Mouse (Mus musculus) layer of hippocampus, adult 8-10 months (tissue): ENCODE results near the gene Zkscan1. TPM values are rescaled to one million over a fixed set of nuclear protein-coding genes. Genes with fewer than 3 reads are reported as not detected.
"Not testable (repeated sequence)": the region's sequence is repeated elsewhere in the genome, so short reads cannot be mapped to it uniquely, and the experiment has no call there.

Experiments used
- DNase-seq, 2 experiments: peaks; one replicate each; pipeline ENCODE4 v3.0.0; 2022; ENCODE audit warnings: low spot score in 2 of 2
- total RNA-seq, 4 experiments: library from RNA; stranded (reverse); gene quantifications; 2 replicates each; pipeline ENCODE4 v1.2.4; 2022

The Zkscan1 gene
- 10 to 100 TPM; 40.0 to 46.4 (median 43.2) TPM for total RNA-seq

- DNase-seq: peak; percentile 69 to 75
These were observed at the start of gene Zkscan1 for GRCm38 (mm10) chr5:138084996-138085395. Gene Zkscan1 (plus strand): TSS chr5:138085084.

GRCm38 (mm10) chr5:138052894-138053293, 32.0 kb upstream of the Zkscan1 start, which contains the start of gene Smok3c:
Gene Smok3c (plus strand): TSS chr5:138053194.
- DNase-seq: not testable (repeated sequence)

DNA sequence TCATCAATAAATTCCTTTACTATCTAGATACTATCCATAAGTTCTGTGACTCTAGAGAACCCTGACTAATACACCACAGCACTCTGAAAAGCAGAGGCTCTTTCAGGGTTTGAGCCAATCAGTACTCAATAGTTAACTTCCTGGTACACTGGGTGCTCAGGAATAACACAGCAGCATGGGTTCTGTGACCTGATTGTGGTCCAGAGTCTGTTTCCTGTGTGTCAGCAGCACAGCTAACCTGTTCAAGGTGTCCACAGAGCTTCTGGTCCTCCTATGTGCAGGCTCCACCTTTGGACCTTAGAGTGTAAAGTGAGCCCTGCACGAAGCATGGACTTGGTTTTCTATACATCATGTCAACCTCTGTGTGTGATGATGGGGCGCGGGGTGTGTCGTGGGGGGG, 11.1 kb upstream of the Zkscan1 start:
- DNase-seq: no peak

DNA sequence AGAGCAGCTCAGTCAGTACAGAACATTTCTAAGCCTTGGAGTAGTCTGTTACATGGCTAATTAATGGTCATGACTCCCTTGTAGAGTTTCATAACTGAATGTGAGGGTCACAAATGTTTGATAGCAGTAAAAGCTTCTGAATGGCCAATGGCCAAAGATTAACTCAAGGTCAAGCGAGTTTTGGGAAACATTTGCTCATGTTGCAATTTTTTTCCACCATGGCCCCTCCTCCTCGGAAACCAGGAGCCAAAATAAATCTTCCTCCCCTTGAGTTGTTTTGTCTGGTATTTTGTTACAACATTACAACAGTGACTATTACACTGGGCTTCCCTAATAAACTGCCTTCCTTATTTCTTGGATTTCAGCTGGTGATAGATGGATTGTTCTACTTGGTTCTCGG, 9.2 kb upstream of the Zkscan1 start:
- DNase-seq: no peak

DNA sequence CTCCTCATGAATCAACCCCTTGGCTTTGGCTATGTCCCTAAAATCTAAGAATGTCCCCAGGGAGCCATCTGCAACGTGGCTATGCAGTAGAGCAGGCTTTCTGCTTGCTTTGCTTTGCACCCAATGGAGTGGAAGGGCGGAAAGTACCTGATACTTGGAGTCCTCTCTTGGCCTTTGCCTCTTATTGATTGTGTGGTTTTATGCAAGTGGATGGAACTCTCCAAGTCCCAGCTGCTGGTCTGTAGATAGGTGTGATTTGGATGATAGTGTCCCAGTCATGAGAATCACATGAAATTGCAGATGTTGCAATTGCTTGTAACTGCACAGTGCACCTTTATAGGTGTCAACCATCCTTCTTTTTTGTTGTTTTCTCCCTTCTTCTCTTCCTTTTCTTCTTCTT, 8.7 kb upstream of the Zkscan1 start:
- DNase-seq: no peak

- no peak for DNase-seq
These were observed 4.4 kb upstream of the Zkscan1 start for GRCm38 (mm10) chr5:138080456-138080855.

DNA sequence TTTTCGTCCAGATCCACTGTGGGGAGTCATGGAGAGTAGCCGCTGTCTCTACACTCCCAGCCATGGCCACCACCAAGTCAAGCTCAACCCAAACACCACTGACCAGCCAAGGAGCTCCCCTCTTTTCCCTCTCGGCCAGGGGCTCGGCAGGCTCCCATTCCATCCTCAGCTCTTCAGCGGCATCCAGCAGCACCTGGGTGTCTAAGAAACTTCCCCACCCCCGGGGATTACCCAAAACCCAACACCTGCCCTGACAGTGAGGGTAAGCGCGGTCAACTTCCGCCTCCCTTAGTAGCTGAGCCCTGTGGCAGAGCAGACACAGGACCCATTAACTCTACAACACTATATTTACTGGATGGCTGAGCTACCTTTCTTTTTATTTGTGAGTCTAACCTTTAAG, 3.4 kb upstream of the Zkscan1 start:
- DNase-seq: no peak

DNA sequence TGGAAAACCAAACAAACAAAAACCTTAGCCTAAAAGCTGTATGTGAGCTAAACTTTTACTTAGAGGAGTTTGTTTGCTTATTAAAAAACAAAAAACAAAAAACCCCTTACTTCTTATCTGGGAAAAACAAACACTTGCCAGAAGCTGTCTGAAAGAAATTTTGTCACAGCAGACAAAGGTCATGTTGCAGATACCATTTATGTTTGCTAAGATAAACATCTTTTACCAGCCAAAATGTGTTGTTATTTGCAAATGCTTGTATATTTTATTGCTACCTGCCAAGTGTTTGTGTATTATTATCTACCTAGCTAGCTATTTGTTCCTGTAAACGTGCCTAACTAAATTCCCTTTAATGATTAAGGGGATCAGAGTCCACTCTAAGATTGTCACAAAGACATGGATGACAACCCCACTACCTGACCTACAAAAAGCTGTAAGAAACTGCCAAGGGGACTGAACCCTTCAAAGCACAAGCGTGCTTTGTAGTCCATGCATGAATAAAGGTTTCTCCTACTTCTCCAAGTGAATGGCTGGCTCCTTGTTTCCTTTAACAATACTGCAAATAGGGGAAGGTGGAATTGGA, 1.5 kb upstream of the Zkscan1 start:
- DNase-seq: no peak

GRCm38 (mm10) chr5:138083936-138084335, 948 bp upstream of the Zkscan1 start:
- DNase-seq: no peak

DNA sequence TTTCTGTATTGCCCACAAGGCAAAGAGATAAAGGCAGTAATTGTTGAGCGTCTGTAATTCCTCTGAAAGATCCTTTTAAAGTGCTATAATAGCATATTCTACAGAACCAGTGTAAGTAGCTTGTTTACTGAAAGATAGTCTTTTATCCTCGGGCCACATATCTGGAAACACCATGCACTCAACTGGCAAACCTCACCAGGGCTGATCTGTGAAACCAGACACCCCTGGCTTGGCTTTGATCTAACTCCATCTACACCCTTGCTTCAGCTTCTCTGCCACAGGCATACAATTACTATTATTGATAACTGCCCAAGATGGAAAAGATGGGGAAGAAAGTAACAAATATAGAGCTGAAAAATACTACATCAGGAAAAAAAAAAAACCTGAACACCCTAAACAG, 377 bp upstream of the Zkscan1 start:
- no peak for DNase-seq

GRCm38 (mm10) chr5:138085421-138085911, 582 bp downstream of the Zkscan1 start:
- DNase-seq: no peak

DNA sequence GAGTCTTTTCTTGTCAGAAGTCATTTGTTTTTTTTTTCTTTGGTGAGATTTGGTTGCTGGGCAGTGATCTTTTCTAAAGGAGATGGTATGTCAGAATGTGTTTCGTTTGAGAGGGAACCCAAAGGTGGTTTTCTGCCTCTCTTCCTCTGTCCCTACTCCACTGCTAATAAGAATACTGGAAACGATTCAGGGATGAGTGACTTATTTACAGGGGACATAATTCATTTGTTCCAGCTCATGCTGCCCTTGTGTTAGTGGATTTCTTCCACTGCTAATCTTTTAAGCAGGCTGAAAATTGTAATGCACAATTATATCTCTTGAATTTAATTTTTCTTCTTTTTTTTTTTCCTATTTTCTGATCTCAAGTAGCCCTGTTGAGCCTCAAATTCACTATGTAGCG, 2.0 kb downstream of the Zkscan1 start:
- DNase-seq: no peak

GRCm38 (mm10) chr5:138088366-138088765, 3.5 kb downstream of the Zkscan1 start:
- DNase-seq: no peak

- DNase-seq: no peak
These were observed 4.2 kb downstream of the Zkscan1 start for GRCm38 (mm10) chr5:138089108-138089551.

- DNase-seq: no peak
These were observed 5.4 kb downstream of the Zkscan1 start for GRCm38 (mm10) chr5:138090271-138090670.

DNA sequence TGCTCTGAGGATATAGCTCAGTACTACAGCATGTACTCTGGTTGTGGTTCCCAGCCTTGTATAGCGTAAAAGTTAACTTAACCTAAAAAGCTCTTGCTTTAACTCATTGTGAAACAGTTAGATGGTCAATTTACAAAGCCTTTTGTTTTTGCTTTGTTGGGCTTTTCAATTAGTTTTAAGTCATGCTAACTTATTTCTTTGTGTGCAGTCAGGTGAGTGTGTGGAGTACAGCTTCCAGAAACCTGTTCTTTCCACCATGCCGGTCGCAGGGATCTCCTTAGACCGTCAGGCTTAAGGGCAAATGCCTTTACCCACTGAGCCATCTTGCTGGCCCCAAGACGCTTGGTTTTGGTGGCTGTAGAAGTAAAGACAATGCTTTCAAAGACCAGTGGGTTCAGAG, 5.9 kb downstream of the Zkscan1 start:
- DNase-seq: no peak

- no peak for DNase-seq
These were observed 7.9 kb downstream of the Zkscan1 start for GRCm38 (mm10) chr5:138092771-138093170.

GRCm38 (mm10) chr5:138094474-138094873, 9.6 kb downstream of the Zkscan1 start:
- no peak for DNase-seq

GRCm38 (mm10) chr5:138104976-138105375, 20.1 kb downstream of the Zkscan1 start:
- DNase-seq: no peak

GRCm38 (mm10) chr5:138107130-138107529, 22.2 kb downstream of the Zkscan1 start:
- no peak for DNase-seq

GRCm38 (mm10) chr5:138109847-138110396, 25.0 kb downstream of the Zkscan1 start:
- DNase-seq: not testable (repeated sequence)

GRCm38 (mm10) chr5:138116255-138117198, 31.6 kb downstream of the Zkscan1 start, which contains the start of gene Zscan21:
Gene Zscan21 (plus strand): TSS chr5:138116903.
- peak; percentile 79 to 83 for DNase-seq
